In genomic region chr12:109827241-109827915, GRCm38 (mm10) we compare ENCODE assay signal across 17 mouse cellular contexts.
A peak's percentile ranks its signal among the peaks of the same experiment; 100 is the strongest.
DNase-seq lines count a peak whose midpoint lies in the region; ATAC-seq and TF ChIP-seq lines count a peak whose summit lies in the region.
"Had no signal": no experiment of that assay in that cellular context is flagged by ENCODE, and none has a peak within 500 bp of the region (broad histone marks: within the 10 kb centered on the region; RNA-seq: fewer than 3 reads in every experiment).

No protein-coding gene starts in this region.

- H3K4me1 ChIP-seq in liver, embryonic 12.5 days: no peaks in the 10 kb centered on the region

- peak; percentile 76 for DNase-seq in heart, adult 11 months
- DNase-seq in heart, postnatal 14 days: no peak
- DNase-seq in brain, embryonic 18.5 days (ENCODE audit: low read depth, low spot score): peak; percentile 20
- peak; percentile 15 to 47 for DNase-seq in layer of hippocampus, adult 2 months (ENCODE audit: low spot score in 2 of 2)
- DNase-seq in right cerebral cortex, adult 18-20 months: peak; percentile 54
- no peak for DNase-seq in retina, embryonic 14.5 days (ENCODE audit: low spot score)
- no peak for DNase-seq in lung, postnatal 4 days
- DNase-seq: adrenal gland, adult 2 months; cerebellum, adult 9-10 months; kidney, adult 9 months; lung, postnatal 36 days; thymus, postnatal 14 days had no signal

- no peak overlapping the region for H3K9ac ChIP-seq in liver, embryonic 12.5 days
- H3K9ac ChIP-seq: hindbrain, embryonic 15.5 days; liver, embryonic 14.5 days; midbrain, embryonic 13.5 days had no signal

- intact Hi-C loops in heart, postnatal 14 days (cut with DNase I): no loop called here

- H3K9me3 ChIP-seq in liver, embryonic 12.5 days (replicated peaks): no peaks in the 10 kb centered on the region; the same call in 1 of the 2 replicates
- H3K9me3 ChIP-seq: hindbrain, embryonic 15.5 days; midbrain, embryonic 13.5 days had no signal

- ATAC-seq in liver, embryonic 12.5 days: no peak
- ATAC-seq: midbrain, embryonic 13.5 days had no signal

- 71% methylated on average over 10 of the region's 10 CpGs for WGBS in liver, embryonic 12.5 days (ENCODE audit: insufficient replicate concordance)

- no peaks in the 10 kb centered on the region for H3K27me3 ChIP-seq in liver, embryonic 12.5 days (replicated peaks)
- H3K27me3 ChIP-seq: hindbrain, embryonic 15.5 days had no signal

- H3K27ac ChIP-seq in layer of hippocampus, adult 2 months: no peak overlapping the region
- H3K27ac ChIP-seq in liver, embryonic 12.5 days: no peak overlapping the region
- H3K27ac ChIP-seq: hindbrain, embryonic 15.5 days; liver, embryonic 14.5 days; midbrain, embryonic 13.5 days had no signal

- no peak for TF ChIP-seq CTCF in layer of hippocampus, adult 2 months (conservative IDR thresholded peaks at IDR 0.05)

- H3K4me3 ChIP-seq in layer of hippocampus, adult 2 months: no peak overlapping the region
- H3K4me3 ChIP-seq in liver, embryonic 12.5 days: no peak overlapping the region
- H3K4me3 ChIP-seq: hindbrain, embryonic 15.5 days; midbrain, embryonic 13.5 days had no signal

- H3K4me2 ChIP-seq in liver, embryonic 12.5 days: no peak overlapping the region
- H3K4me2 ChIP-seq: hindbrain, embryonic 15.5 days; midbrain, embryonic 13.5 days had no signal

- H3K36me3 ChIP-seq in liver, embryonic 12.5 days: no peaks in the 10 kb centered on the region
- H3K36me3 ChIP-seq: G1E; hindbrain, embryonic 15.5 days; midbrain, embryonic 13.5 days had no signal

Comparison
In these comparisons a context has a peak if more than half of its experiments do, and no peak if none do; other contexts are left out.
1. DNase-seq: peak in heart, adult 11 months (single experiment), brain, embryonic 18.5 days (single experiment), layer of hippocampus, adult 2 months (2 of 2) and right cerebral cortex, adult 18-20 months (single experiment); none in heart, postnatal 14 days (0 of 2), retina, embryonic 14.5 days (single experiment) and lung, postnatal 4 days (0 of 2).